Mouse (Mus musculus) naive thymus-derived CD4-positive, alpha-beta T cell, adult 2 months (primary cell): ENCODE measurements around the gene Adcyap1r1.

ENCODE experiments used
- DNase-seq: peaks from one replicate; pipeline ENCODE4 v3.0.0-alpha.2; 2011; ENCODE audit warnings: low read depth

Gene Adcyap1r1

DNA sequence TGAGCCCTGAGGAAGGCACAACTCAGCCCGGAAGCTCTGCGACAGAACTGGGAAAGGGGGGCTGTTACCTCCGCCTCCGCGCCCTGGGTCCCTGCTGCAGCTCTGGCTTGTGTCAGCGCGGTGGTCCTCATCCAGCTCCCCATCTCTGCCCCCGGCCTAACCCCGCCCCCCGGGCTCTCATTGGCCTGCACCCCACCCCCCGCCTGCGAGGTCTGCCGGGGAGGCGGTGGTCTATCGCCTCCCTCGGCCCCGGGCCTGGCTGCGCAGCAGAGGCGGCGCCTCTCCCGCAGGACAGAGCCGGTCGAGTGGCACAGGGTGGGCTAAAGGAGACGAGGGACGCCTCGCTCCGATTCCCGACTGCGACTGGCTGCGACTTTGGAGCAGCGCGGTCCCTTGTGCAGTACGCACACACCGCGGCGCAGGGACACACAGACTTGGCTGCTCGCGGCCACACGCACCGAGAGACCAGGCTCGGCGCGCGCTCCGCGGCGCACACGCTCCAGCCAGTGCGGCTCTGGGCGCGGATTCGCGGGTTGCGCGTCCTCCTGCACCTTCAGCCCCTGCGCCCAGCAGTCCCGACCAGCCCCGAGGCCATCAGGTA, at the start of gene Adcyap1r1:
Gene Adcyap1r1 (plus strand): TSS at position 208 of the 601 bp plus-strand sequence.
- DNase-seq = no peak

DNA sequence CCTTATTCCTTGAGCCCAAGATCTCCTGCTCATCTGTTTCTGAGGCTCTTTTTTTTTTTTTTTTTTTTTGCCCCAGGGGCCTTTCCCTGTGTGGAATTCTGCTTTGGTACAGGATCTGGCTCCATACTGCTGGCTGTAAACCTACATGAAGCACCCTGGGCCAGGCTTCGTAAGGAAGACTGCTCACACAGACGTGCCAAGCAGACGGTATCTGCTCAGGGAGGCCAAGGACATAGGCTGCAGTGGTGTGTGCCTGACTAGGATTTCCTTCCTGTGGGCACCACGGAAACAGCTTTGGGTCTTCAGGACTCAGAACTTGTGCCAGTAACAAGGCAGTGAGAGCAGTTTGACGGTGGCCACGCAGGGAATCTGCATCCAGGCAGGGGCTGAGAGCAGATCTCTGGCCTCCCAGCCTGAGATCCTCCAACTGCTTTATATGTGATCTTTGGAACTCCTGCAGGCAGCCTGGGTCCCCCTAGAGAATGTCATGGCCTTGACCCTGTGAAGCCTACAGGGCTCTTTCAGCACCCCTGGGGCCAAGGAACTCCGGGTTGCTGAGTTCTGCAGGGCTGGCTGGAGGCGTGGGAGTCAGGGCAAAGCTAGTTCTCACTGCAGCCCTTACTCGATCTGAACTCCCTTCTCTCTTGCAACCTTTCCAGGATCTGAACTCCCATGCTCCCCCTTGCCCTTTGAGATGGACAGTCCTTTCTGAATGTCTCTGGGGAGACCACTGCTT, 49.6 kb upstream of the Adcyap1r1 start:
- no peak for DNase-seq

DNA sequence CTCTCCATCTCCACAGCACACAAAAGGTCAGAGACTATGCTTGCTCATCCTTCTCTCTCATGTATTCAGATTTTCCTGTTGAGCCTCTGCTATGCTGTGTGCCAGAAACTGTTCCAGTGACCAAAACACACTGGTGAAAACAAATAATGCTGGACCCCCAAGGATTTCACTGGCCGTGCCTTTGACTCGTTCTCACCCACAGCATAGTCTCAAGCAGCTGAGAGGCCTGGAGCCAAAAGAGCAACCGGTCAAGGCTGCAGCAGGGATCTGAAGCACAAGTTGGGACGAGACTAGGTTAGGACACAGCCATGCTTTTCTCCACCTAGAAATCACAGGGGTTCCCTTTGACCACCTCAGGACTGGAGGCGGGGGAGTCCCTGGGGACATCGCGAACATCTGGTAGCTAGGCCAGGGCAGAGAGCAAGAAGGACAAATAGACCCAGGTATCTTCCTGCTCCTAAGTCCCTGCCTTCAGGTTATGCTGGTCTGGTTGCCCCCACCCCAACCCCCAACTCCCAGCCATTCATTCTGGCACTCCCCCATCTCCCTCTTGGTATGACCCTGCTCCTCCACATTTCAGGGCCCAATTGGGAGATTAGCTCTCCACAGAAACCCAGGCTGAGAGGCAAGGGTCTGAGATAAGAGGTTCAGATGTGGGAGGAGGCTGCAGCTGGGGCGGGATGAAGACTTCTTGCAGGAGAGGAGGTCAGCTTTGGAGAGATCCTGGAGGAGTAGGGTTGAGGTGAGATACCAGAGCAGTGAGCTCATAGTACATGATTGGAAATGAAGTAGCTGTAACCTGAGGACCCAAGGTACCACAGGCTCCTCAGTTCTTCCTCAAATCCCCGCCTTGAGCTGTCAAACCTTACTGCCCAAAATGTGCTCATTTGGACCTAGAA, 48.1 kb upstream of the Adcyap1r1 start:
- DNase-seq = no peak

DNA sequence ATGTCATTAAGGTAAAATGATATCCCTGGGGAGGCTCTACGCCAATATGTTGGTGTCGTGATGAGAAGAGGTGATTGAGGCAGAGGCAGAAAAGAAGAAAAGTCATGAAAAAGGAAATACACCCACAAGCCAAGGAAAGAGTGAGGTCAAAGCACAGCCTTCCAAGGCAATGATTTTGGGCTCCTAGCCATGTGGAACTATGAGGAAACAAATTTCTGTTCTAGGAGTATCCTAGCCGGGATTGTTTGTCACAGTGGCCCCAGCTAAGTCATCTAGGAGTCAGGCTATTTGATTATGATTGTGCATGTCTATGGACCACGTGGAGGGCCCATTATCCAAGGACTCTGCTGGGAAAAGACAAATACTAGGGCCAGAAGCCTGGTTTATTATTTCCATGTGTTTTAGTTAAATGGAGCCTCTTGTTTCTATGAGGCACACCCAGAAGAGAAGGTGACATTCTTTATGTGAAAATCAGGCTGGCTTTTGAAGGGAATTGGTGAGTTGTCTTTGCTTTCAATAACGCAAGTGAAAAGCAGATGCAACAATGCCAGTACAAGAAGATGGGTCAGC, 47.3 kb upstream of the Adcyap1r1 start:
- no peak for DNase-seq

DNA sequence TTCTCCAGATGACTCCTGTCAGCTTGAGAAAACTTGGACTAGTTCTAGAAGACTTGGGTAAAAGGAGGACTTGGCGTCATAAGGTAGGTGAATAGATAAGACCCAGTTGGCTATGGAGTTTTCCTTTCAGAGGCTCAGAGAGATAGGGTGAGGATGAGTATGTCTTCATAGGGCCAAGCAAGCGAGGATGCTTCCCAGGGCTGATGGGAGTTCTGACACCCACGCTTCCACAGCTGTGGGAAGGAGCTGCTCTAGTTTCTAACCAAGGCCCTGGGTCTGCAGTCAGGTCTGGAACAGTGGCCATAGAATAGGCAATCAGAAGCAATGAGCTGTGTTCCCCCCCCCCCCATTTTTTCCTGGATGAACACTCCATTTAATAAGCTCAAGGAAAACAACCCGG, 44.4 kb upstream of the Adcyap1r1 start:
- no peak for DNase-seq

DNA sequence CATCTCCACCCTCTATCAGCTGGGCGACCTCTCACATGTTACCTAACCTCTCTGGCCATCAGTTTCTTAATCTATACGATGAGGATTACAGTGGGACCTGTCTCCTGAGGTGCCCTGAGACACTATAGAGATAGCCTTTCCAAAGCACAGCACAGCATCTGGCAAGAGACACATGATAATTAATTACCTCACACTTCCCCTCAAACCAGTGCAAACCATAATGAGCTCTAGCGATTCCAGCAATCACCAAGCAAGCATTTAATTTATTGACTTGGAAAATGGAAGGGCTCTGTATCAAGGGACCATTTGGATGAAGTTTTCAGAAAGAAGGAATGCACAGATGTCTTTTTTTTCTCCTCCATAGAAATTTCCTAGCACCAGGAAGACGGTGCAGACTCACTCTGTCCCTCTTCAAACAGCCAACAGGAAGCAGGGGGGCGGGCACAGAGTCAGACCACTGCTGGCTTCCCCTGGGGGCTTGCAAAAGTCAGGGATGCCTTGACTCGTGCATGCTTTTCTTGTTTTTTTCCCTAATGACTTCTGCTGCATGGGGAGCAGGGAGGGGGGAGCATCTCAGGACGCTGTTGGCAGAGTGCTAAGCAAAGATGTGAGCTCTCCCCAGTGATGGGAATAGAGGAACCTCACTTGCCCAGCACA, 41.5 kb upstream of the Adcyap1r1 start:
- DNase-seq = no peak

DNA sequence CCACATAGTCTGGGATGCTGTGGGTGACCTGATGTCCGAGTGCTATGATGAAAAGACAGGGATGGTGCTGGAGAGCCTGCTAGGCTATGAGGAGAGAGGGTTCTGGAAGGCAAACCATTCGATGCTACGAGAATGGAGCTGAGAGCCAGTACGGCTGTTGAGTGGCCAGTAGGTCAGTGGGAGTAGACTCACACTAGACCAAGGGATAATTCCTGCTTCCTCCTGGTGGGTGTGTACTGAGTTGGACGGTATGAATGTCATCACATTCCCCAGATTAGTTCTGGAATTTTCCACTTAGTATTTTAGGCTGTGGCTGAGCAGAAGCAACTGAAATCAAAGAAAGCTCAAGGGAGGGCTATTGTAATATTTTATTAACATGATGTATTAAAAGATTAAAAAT, 40.8 kb upstream of the Adcyap1r1 start:
- DNase-seq = no peak

DNA sequence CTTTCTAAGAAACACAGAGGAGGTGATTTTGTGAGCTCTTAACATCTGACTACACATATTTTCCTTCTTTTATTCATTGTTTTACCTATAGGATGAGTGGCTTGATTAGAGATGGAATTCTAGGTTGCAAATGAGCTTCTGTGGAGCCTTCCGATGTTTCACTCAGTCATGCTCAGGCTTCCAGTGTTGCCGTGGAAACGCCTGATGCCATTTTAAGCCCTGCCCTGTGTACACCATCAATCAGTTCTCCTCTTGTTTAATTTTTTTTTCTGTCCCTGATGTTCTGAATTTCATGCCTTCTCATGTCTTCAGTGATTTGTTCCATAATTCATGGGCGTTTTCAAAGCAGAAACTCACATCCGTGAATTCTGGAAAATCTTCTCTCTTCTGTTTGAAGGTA, 35.6 kb upstream of the Adcyap1r1 start:
- no peak for DNase-seq

DNA sequence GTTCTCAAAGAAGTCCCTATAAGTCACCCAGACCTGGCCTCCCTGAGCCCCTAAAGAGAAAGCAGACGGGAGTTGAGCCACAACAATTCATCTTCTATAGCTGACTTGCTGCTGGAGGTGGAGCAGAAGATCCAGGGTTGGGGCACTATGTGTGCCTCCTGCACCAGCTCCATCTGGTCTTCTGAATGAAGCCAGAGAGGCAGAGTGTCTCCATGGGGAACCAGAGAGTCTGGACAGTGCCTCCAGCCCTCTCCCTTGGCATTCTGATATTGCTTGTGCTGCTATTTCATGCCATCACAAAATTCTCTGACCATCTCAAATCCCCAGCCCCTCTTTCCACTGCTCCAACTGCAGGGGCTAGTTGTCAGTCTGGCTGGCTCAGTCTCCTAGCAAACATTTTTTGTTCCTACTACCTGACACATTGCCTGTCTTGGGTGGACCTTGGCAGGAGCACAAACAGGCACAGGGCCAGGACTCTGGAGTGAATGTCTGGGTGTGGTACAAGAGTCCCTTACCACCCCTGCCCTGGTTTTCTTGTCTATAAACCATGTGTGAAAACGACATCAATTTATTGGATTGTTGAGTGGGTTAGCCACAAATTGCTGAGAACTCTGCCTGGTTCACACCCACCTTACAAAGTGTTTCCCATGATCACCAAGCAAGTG, 32.9 kb upstream of the Adcyap1r1 start:
- DNase-seq = no peak

DNA sequence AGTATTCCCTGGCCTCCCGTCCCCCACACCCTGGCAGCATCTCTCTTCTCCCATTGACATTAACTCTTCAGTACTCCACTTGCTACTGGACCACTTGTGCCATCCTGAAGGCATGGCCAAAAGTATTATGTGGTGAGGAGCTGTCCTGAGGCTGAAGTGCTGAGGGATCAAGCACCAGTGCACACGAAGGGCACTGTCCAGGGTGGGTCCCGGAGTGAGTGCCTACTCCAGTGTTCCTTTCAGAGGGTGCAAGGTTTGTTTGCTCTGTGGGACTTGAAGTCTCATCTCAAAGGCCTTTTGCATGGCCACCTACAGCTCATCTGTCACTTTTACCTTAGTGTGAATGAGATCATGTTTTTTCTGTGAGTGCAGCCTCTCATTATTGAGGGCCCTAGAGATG, 31.4 kb upstream of the Adcyap1r1 start:
- DNase-seq = no peak

DNA sequence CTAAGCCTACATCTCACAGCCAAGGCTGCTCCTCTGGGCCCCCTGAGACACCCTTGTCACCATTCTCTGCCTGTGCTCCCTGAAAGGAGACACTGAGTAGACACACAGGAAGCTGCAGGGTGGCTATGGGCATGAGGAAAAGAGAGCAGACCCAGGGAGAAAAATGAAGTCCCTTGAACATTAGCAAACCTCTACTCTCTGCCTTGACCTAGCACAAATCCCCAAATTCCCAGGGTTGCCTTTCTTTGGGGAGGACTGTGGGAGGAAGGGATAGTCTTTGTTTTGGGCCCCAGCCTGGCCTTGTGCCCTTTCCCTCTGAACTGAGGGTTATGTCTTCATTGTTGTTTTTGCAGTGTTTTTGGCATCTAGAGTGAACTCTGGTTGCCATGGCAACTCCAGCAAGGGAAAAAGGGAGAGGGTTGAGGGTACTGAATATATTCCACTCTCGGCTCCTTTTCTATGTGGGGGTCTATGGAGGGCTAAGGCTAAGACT, 30.9 kb upstream of the Adcyap1r1 start:
- no peak for DNase-seq

DNA sequence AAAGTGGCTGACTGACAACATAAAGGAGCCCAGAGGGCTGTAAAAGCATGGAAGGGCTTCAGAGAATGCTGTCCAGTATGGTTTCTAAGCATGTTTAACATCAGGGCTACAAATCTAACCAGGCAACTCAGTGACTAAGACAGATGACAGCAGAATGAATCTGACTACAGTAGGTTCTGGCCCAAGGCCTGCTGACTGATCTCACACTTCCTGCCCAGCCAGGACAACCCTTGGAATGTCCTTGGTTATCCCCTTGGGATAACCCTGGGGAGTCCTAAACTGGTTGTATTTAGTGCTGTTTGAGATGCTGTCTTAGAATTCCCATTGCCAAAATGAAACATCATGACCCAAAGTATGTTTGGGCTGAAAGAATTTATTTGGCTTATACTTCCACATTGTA, 19.7 kb upstream of the Adcyap1r1 start:
- no peak for DNase-seq

DNA sequence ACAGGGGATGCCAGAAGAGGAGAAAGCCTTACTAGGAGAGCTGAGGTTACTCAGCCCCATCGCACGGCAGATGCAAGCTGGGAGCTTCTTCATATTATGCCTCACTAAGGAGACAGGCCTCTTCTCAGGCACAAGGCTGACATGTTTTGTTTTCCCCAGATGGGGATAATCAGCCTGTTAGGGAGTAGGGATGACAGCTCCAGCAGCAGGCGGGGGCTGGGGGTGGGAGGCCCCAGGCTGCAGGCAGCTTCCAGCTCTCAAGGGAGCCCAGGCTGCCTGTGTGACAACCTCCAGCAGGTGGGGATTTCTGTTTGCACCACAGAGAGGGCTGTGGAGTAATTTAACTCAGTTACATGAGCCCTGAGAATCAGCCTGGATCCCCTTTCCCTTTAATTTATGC, 17.4 kb upstream of the Adcyap1r1 start:
- DNase-seq = no peak

DNA sequence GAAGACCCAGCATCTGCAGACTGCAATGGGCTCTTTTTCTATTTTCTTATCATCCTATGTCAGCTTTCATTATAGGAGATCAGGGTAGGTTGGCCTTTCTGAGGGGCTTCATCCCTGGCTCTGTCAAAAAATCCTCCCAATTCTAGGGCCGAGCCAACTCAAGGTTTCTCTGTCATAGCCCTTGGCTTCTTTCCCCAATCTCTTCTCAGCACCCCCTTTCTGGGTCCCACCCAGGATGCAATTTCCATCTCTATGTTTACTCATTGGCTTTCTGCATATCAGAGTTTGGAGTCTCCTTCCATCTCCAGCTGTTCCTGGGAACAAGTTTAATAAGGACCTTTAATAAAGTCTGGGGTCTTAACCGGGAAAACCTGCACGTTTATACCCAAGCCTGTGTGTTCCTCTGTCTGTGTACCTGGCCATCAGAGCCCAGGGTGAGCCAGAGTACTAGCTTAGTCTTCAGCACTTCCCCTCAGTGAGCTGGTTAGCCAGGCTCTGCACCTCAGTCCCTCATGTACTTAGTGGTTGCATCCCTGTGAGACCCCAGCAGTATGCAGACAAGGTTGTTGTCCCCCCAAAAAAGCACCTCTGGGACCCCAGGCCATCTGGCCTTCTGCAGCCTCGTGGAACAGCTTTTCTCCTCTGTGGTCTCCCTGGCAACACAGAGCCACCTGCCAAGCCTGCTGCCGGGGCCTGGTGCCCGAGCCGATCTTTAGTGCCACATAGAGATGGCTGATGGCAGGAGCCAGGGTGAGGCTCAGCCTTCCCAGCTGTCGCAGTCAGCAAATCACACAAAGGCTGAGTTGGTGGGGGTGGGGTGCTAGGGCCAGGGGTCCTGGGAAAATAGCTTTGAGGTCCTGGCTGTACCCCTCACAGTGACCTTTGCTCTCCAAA, 16.3 kb upstream of the Adcyap1r1 start:
- DNase-seq = no peak

DNA sequence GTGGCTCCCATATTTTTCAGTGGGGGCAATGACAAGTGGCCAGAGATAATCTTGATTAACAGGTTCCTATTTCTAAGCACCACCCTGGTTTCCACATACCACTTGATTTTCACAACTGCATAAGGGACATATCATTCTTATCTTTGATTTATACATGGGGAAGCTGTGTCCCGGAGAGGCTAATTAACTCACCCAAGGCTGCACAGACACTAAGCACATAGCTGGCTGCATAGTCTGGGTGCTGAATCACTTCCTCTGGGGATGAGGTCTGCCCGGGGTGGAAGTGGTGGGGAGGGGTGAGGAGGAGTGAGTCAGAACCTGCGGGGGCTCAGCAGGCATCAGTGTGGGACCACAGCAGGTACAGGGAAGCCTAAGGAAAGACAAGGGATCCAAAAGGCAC, 13.9 kb upstream of the Adcyap1r1 start:
- DNase-seq = no peak

DNA sequence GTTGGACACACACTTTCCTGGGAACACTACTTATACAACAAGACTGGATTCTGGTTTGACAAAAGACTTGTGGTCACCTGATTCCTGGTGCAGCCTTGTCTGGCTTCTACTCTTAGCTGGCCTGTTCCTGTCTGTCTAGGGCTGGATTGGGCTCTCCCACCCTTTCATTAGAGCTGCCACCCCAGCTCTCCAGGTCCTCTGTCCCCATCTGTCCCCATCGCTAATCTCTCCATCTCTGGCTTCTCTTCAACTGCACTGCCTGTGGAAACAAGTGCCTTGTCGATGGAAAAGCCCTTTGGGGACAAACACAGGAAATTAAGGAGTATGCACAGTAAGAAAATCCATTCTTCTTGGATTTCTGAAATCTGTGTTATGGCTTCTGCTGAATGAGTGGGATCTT, 12.9 kb upstream of the Adcyap1r1 start:
- no peak for DNase-seq

DNA sequence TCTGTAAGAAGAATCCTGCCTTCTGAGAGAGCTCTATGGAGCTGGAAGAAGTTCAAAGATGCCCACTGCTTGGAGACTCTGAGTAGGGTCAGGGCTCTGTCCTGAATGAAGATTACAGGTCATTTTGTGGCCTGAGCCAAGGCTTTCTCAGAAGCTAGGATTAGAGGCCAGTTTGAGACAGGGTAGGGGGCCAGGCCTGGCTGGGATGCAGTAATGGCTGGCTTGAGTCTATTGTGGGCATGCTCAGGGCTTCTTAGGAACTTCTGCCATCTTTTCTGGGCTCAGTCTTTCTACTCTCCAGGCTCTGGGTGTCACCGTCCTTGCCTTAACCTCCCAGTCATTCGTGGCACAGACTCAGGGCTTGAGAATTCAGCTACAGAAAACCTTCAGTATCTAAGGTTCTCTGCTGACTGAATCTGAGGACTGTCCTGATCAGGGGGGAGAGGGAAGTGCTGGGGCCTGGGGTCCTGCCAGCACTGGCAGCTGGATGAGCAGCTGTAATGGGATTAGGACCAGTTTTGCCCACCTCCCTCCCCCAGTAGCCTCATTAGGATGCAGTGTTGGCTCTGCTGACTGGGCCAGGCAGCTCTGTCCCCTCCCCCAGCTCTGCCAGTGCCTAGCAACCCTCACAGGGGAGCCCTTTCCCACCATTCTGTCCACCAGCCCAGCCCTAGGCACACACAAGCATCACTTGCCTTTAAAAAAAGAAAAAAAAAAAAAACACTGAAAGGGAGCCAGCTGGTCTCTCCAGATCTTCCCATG, 7.7 kb upstream of the Adcyap1r1 start:
- no peak for DNase-seq

DNA sequence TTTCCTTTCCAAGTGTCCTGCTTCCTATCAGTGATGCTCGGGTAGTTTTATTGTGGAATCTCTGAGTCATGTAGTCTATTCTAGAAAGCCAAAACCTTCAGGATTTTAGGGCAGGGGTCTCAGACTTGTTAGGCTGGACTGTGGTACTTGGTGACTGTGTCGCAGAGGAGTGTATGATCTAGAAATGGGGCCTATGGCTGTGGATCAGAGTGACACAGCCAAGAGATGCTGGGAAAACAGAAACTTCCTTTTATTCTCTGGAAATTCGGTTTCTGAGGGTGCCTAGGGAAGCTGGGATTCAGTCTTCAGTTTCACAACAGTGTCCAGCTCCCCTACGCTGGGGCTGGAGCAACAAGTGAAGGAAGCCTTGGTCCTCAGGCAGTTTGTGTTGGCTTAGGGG, 7.1 kb upstream of the Adcyap1r1 start:
- DNase-seq = no peak

DNA sequence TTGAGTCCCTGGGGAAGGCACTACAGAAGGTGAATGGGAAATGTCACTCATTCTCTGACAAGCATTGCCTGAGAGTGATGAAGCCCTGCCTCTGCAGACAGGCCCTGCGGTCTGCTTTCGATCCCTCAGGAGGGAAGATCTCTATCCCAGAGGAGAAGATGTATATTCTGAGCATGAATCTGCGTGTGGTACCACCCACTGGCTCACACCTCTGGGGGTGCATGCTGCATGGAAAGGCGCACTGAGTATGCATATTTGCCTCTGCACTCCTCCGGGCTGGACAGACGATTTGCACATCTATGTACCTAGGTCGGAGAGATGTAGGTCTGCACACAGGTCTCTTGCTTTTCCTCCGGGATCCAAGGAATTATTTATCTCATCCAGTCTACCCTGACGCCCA, 3.6 kb upstream of the Adcyap1r1 start:
- no peak for DNase-seq
